Mouse (Mus musculus) urinary bladder, adult 18-20 months (tissue): ENCODE results near the gene Cenpw.

Experiments
- DNase-seq, 2 experiments: peaks; one replicate each; pipeline ENCODE4 v3.0.0; 2022; ENCODE audit warnings: low spot score in 2 of 2, mixed read lengths in 2 of 2

Gene Cenpw

GRCm38 (mm10) chr10:30199916-30200826, at the start of gene Cenpw:
Gene Cenpw (minus strand): TSS chr10:30200560.
- peak; percentile 71 to 72 for DNase-seq

GRCm38 (mm10) chr10:30249654-30250053, 49.3 kb upstream of the Cenpw start:
- no peak for DNase-seq

DNA sequence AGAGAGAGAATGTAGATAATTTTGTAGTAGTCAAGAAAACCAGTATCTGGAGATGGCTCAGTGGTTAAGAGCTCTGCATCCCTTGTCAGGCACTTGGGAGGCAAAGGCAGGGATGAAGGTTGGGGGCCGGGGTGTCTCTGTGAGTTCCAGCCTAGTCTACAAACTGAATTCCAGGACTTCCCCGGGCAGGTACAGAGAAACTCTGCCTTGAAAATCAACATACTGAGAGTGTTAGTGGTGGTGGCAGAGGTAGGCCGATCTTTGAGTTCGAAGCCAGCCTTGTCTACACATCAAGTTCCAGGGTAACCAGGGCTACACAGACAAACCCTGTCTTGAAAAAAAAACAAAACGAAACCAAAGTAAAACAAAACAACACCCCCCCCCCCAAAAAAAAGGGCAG, 859 bp downstream of the Cenpw start:
- no peak for DNase-seq

DNA sequence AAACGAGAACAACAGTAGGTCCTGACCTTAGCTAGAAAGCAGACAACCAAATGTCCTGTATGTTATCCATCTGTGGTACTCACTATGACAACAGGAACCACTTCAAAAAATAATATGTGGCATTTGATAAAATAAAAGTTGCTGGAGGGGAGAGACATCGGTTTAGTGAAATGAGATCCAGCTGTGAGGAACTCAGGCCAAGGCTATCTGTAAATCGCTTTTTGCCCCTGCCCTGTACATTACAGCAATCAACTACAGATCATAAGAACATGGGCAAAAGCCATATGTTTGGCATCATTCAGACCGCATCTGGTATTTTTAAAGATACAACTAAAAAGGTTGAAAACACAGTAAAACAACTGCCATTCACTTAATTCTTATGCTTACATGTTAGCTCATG, 32.7 kb downstream of the Cenpw start:
- DNase-seq, result no peak
